Mouse (Mus musculus) mouse embryonic stem cell (cell line): ENCODE results near the gene Kdm6a.

ENCODE experiments used
- in situ Hi-C, 2 experiments: fragments of 300-500 bp; cut with MboI; formaldehyde crosslinking; loops; 1 replicate in 1 of 2; 3 replicates in 1 of 2; pipeline ENCODE4 v1.14.3; 2019 to 2020; ENCODE audit warnings: low sequenced_read_pairs in 2 of 2, low pct_unique_long_range_greater_than_20kb in 1 of 2, mixed read lengths in 1 of 2; ENCODE audit not compliant: unreplicated experiment in 1 of 2

Gene Kdm6a

GRCm38 (mm10) chrX:18258238-18258809 is 95.9 kb downstream of the Kdm6a start:
- in situ Hi-C loops: no loop called here

GRCm38 (mm10) chrX:18278561-18278960 is 116.2 kb downstream of the Kdm6a start:
- in situ Hi-C loops: loop anchor here in 1 of 2 experiments (25.0 kb wide), 1 partner anchor 91 kb away; no protein-coding TSS in a partner anchor

- in situ Hi-C loops: loop anchor here in 1 of 2 experiments (25.0 kb wide), 1 partner anchor 93 kb away; no protein-coding TSS in a partner anchor
Observed at GRCm38 (mm10) chrX:18280134-18280533, 117.8 kb downstream of the Kdm6a start.
